Mouse (Mus musculus) CH12F3 (cell line): ENCODE data around the gene Zfyve27.

Experiments used
- in situ Hi-C: fragments of 300-500 bp; cut with MboI; formaldehyde crosslinking; loops from 2 replicates; pipeline ENCODE4 v1.14.3; 2020; ENCODE audit warnings: low sequenced_read_pairs

Gene Zfyve27

DNA sequence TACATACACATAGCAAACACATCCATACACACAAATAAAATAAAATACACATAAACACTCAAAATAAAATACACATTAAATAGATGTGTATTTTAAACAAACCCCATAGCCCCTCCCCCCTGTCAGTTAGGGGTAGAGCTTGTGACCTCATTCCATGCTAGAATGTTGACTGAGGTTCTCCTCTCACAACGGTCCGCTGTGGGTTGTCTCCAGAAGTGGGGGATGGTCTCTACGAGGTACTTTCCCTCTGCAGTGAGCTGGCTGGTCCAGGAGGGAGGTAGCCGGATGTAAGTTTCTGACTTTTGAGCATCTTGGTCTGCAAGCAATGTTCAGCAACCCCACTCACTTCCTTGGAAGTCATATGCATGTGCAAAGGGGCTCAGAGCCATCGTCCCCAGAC, at the start of gene Zfyve27:
Gene Zfyve27, plus strand, starts transcription at position 188 of the 400 bp plus-strand sequence.
- in situ Hi-C loops: no loop called here

DNA sequence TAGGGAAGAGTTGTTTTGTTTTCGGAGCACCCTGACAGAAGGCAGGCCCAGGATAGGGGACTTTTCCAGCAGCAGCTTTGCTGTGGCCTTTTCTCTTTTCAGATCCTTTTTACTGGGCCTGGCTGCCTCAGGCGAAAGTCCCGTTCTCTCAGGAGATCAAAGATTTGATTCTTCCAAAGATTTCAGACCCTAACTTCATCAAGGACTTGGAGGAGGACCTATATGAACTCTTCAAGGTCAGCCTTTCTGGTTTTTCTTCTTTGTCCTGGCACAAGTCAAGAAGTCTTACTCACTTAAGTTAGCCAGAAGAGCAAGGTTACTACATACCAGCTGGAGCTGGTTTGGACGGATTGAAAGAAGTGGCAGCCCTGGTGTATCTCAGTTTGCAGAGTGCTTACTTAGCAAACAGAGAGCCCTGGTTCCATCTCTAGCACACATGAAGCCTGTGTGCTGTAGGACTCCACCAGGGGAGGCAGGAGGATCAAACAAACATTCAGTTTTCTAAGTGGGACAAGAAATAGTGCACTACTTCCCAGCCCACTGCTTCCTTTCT, 47.9 kb upstream of the Zfyve27 start:
- in situ Hi-C loops: no loop called here

DNA sequence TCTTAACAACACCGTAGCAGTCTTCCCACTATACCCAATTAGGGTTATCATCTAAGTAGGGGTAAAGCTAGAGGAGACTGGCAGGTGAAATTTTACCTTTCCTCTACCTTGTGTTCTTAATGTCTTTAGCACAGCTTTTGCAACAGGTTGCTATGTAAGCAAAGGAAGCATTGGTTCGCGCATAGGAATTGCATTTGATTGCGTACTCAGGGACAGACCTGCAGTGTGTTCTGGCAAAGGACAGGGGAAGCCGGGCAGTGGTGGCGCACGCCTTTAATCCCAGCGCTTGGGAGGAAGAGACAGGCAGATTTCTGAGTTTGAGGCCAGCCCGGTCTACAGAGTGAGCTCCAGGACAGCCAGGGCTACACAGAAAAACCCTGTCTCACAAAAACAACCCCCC, 45.6 kb upstream of the Zfyve27 start:
- in situ Hi-C loops: no loop called here

DNA sequence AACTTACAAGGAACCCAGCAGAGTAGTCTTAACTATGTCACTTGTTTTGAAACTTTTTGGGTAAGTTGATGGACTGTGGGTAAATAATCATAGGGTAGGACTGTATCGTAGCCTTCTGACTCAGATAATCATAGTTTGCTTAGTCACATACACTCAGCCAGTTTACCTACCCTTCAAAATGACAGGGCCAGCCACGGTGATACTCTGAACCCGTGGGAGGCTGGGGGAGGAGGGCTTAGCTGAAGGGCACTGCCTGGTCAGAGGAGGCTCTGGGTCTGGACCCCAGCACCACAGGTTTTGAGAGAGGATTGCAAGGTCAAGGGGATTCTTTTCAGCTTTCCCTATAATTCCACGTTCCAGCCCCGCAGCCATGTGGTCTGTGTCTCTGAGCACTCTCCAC, 45.2 kb upstream of the Zfyve27 start:
- in situ Hi-C loops: no loop called here

DNA sequence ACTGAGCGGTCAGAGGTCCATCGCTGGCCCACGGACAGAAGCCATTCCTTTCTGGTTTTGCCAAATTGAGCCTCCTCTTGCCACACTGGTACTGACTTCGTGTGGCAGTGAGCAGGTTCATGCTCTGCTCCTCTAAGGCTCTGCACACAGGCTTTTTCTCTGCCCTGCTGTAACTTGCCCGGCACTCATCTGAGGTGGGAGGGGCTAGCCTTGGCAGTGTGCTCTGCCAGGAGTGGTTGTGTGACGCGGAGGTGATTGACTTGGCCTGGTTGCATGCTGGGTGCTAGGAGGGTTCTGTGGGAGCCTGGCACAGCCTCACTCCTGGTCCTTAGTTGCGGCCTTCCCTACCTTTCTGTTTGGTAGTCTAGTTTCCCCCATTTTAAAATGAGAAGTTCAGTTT, 43.3 kb upstream of the Zfyve27 start:
- in situ Hi-C loops: no loop called here

DNA sequence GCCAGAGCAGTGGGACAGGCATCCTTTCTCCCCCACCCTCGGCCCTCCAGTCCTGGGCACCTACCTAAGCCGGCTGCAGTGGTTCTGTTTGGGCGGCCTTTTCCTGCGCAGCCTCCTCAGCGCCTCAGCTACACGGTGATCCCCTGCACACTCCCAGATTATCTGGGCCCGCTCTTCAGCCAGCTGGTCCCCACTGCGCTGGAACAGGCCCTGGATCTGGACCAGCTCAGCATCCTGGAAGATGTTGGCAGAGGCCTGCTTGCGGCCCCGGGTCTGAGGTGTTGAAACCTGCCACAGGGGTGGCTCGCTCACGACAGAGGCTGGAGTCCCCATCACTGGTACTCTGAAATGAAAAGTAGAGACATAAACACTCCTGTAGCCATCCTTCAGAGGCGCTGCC, 39.1 kb upstream of the Zfyve27 start:
- in situ Hi-C loops: no loop called here

DNA sequence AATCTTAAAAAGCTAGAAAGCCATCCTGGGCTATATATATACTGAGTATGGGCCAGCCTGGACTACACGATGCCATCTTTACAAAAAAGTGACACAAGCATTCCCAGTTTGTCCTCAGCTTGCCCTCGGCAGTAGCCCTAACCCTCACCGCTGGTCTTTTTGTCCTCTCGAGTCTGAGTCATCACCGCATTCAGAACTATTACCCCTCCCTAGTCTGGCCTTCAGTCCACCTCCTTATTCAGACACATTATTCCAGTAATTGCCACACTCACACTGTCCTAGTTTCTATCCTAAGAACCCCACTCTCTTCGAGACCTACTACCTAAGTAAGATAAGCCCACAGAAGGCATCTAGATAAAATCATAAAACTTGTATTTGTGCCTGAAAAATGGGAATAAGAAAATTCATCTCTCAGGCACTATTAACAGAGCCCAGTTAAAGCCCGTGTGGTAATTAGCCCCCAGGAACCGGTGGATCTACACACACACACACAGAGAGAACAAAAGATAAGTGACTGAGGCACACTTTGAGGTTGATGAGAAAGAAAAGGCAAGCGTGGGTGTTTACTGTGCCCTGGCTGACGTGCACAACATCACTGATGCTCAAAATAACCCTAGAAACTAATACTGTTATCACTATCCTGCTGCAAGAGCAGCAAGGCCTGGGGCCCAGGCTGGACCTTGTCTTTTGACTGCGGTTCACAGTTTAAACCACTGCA, 38.1 kb upstream of the Zfyve27 start:
- in situ Hi-C loops: no loop called here

DNA sequence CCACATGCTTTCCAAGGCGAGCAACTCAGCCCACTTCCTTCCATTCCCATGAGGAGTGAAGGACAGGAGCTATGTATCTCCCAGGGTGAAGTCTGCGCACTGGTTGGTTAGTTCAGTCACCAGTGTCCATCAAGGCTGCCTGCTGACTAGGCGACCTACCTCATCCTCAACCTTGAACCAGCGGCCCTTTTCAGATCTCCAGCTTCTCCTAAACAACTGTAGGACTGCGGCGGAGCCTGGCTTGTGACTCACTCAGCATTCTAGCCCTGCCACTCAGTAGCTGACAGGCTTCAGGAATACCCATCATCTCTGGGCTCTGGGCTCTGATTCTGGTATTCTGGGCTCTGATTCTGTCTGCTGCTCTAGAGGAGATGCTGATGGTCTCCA, 37.5 kb upstream of the Zfyve27 start:
- in situ Hi-C loops: no loop called here

DNA sequence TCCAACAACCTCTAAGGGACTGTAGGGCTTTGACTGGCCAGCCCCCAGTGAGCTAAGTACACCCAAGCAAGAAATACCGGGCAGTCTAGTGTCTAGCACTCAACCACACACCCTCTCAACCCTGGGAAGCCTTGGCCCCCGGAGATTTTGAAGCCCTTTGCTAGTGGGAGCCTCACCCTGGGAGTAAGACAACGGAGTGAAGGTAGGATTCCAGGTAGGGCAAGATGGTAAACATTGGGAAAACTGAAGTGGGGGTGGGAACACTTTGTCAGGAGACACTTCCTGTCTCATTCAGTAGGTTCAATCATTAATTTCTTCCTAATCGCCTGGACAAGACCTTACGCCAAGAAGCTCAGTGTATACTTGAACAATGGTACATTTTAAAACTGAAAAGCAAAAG, 36.7 kb upstream of the Zfyve27 start:
- in situ Hi-C loops: no loop called here

DNA sequence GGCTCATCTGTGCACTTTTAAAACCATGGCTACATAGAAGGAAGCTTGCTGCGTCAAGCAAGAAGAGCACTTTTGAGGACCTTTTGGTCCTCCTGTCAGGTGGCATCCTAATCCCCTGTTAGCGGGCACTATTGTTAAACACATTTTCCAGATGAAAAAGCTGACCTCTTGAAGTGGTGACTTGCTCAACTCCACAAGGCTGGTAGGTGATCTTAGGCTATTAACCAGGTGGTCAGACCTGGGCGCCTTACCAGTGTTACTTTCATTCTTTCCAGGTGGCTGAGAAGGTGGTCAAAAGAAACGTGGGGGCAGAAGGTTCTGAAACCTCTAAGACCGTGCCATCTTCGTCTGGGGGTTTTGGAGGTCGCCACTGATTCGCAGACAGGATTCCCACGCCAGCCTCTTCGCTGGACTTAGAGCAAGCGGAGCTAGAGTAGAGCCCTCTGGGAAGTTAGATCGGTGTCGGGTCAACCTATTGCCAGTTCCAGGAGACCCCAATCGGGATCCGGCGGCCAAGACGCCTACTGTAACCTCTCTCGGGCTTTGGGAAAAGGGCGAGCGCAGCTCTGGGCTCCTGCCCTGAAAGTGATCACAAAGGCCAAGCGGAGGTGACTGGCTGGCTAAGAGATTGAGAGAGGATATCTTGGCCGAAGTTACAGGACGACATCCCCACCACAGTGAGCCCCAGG, 35.6 kb upstream of the Zfyve27 start:
- in situ Hi-C loops: no loop called here

DNA sequence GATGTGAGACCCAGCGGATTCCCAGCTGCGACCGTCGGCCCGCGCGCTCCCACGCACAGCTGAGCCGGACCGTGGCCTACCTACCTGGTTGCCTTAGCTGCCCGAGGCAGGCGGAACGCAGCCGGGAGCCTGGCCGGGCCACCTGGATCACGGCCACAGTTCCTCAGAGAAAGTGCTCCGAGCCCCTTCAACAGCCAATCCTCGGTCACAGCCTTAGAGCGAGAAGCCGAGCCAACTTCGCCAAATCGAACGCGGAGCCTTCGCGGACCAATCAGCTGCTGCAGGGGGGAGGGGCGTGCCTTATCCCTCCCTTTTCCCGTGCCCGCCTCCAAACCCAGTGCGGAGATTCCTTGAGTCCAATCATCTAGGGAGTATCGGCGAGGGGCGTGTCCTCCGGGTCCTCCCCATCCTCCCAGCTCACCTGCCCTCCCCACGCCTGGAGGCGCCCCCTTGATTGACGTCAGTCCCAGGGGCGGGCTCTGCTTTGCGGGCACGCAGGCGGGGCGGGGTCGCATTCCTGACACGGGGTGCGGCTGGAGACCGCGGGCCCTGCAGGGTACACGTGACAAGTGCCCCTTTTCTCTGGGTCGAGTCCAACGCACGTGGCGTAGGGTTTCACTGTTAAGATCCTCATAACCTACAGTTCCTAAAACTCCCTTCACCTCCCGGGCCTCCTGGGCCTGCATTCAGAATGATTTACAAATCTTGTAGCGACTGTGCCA, 34.8 kb upstream of the Zfyve27 start, which contains the start of gene Avpi1:
Gene Avpi1, minus strand, starts transcription at position 273 of the 722 bp plus-strand sequence.
- in situ Hi-C loops: no loop called here

DNA sequence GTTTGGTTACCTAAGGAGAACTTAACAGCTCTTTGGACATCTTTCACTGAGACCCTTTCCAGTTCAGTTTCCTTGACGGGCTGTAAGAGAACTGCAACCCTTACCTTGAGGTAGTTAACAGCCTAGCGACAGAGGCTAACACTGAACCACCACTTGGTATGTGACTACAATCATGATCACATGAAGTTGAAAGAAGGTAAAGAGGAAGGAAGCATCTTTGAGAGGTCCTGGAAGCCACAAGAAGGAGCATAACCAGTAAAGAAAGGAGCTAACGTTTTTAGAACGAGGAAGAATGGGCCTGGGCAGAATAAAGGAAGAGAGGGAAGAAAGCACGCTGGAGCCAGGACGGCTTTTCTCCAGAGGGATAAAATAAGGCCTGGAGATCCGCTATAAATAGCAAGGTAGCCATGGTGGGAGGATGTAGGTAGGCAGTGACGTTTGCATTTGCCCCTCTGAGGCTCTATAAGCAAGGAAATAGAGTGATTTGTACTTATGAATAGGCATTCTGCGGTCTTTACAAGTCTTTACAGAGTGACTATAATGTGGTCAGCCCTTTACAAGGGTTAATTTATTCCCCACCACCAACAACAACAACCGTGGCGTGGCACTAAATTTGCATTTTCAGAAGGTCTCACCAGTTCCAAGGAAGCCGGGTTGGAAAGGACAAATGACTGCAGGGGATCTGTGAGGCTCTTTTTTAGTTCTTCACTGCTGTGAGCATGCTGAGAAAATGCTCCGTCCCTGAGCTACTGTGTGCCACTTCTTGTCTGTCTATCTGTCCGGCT, 34.0 kb upstream of the Zfyve27 start:
- in situ Hi-C loops: no loop called here

DNA sequence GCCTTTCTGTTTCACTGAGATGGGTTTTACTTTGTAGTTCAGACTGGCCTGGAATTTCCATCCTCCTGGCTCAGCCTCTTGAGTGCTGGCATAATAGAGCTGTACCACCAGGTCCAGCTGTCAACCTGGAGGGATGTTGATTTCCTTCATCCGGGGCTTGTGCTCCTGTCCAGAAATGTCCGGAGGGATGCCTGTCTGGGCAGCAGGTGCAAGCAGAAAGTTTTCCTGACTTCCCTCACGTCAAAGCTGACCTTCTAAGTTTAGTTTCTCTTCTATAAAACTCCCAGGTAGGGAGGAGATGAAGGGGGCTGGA, 33.5 kb upstream of the Zfyve27 start:
- in situ Hi-C loops: no loop called here

DNA sequence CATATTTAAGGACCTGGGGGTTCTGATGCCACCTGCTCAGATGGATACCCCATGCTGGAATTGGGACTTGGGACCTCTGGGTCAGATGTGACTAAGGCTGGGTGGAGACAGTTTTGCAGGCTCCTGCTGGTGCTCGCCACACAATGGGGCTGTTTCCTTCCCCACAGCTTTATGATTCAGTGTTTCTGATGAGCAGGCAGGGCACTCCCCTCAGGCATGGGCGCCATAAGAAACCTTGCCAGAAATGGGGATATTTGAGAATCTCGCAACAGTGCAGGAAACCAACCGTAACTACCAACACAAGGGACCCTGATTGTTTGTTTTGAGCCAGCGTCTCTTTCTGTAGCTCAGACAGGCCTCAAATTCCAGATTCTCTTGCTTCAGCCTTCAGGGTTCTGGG, 32.6 kb upstream of the Zfyve27 start:
- in situ Hi-C loops: no loop called here

DNA sequence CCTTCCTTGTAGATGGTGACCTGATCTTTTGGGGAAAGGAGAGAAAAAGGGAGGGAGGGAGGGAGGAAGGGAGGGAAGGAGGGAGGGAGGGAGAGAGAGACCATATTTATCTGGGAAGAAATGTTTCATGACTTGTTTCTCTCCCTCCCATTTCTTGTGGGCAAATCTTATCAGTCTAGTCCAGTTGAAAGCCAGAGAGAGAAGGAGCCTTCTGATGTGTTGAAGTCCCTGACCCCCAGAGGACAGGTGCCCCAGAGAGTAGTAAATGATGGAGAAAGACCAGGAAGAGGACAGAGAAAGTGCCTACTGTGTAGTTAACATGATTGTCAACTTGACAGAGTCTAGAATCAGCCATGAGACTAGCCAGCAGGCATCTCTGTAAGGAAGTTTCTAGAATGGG, 28.7 kb upstream of the Zfyve27 start:
- in situ Hi-C loops: no loop called here

DNA sequence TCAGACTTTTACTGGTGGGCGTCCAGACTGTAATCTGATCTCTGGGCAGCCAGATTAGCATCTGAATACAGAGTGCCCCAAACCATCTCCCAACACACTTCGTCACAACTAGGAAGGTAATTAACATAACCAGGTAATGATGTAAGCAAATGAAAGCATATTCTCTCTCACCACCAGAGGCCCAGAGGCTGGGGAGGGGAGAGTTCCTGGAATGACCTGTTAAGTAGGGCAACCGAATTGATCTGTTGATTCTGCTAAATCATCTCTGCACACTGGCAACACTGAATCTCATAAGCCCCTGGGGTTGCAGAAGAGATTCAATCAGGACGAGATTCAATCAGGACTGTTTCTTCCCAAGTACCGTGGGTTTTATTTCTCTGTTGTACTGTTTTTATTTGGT, 27.6 kb upstream of the Zfyve27 start:
- in situ Hi-C loops: no loop called here

DNA sequence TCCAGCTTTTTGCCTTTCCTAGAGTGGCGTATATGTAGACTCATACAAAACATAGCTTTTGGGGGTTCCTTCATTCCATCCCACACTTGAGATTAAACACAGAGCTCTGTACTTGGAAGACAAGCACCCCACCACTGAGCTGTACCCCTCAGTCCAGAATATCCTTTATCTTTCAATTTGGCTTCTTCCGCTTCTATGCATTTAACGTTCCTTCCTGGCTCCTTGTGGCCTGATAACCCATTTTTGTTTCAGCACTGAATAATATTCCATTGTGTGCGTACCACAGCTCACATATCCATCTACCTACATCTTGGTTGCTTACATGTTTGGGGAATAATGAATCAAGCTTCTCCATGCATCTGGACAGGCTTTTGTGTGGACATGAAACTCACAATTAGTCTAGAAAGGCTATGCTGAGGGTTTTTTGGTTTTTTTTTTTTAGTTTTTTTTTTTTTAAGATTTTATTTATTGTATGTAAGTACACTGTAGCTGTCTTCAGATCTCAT, 26.5 kb upstream of the Zfyve27 start:
- in situ Hi-C loops: no loop called here

DNA sequence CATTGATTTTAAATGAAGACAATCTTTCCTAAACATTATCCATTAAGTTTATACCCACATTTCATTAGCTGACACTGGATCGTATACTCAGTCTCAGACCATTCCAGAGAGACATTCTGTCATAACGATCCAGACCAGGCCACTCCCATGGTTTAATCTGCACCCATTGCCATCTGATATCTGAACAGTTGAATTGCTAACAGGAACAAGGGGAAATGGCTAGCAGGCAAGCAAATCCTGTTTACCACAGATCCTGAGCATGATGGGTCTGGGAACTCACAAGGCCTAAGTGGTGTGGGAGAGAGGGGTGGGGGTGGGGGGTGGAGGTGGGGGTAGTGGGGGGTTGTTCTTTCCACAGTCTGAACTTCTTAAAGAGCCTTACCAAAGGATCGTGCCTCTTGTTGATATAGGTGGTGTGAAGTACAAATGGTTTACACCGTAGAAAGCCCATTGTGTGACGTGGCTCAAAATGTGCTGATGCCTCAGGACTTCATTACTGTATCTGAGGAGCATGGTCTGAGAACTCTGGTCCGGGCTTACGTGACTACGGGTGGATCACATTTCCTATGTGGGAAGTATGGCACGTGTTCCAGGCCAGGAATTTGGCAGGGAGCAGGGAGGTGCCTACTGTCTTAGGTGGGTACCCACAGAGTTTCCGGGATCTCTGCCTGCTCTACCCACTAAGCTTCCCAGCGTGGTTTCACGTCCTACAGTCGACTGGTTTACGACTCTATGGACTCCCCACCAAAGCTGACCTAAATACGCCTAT, 25.1 kb upstream of the Zfyve27 start:
- in situ Hi-C loops: no loop called here

DNA sequence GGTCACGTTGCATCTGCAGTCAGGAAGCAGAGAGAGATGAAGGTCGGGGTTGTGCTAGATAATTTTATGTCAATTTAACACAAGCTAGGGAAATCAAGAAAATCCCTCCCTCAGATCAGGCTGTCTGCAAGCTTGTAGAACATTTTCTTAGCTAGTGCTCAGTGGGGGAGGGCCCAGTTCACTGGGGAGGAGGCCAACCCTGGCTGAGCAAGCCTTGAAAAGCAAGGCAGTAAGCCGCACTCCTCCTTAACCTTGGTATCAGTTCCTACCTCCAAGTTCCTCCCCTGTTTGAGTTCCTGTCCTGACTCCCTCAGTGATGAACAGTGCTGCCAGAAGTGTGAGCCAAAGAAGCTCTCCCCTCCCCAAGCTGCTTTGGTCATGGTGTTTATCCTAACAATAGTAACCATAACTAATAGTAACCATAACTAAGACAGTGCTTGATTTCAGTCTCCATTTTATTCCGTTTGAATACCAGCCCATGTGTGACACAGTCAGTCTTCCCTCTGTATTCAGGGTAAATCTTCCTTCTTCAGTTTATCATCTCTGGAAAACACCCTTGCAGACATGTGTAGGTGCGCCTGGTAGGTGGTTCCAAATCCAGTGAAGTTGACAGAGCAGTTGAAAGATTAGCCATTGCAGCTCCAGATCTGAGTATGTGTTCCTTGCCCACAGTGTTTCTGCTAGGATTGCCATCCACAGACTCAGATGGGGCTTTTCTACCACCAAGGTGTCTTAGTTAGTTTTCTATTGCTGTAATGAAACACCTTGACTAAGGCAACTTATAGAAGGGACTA, 23.8 kb upstream of the Zfyve27 start:
- in situ Hi-C loops: no loop called here
